Mouse (Mus musculus): ENCODE data around the gene Adcy1.
A peak's percentile ranks its signal among the peaks of the same experiment; 100 is the strongest.

The Adcy1 gene

GRCm38 (mm10) chr11:7138370-7138769 lies 75.1 kb downstream of the Adcy1 start:
- DNase-seq, result no peak

- peak; percentile 45 for DNase-seq
These were observed 77.2 kb downstream of the Adcy1 start for GRCm38 (mm10) chr11:7140449-7140848.

- peak; percentile 54 for DNase-seq
These were observed 79.4 kb downstream of the Adcy1 start for GRCm38 (mm10) chr11:7142725-7143124.

- peak; percentile 49 for DNase-seq
These were observed 81.1 kb downstream of the Adcy1 start for GRCm38 (mm10) chr11:7144369-7144768.

GRCm38 (mm10) chr11:7145221-7145620 lies 81.9 kb downstream of the Adcy1 start:
- no peak for DNase-seq

- DNase-seq, result no peak
These were observed 84.2 kb downstream of the Adcy1 start for GRCm38 (mm10) chr11:7147536-7147935.

GRCm38 (mm10) chr11:7147945-7148344 lies 84.7 kb downstream of the Adcy1 start:
- no peak for DNase-seq

GRCm38 (mm10) chr11:7149471-7149870 lies 86.2 kb downstream of the Adcy1 start:
- no peak for DNase-seq

GRCm38 (mm10) chr11:7150511-7150910 lies 87.2 kb downstream of the Adcy1 start:
- no peak for DNase-seq

GRCm38 (mm10) chr11:7152371-7152770 lies 89.1 kb downstream of the Adcy1 start:
- no peak for DNase-seq

GRCm38 (mm10) chr11:7153081-7153480 lies 89.8 kb downstream of the Adcy1 start:
- DNase-seq, result no peak

GRCm38 (mm10) chr11:7156427-7156826 lies 93.1 kb downstream of the Adcy1 start:
- DNase-seq, result no peak

GRCm38 (mm10) chr11:7158196-7158595 lies 94.9 kb downstream of the Adcy1 start:
- no peak for DNase-seq

GRCm38 (mm10) chr11:7160146-7160545 lies 96.9 kb downstream of the Adcy1 start:
- DNase-seq, result no peak

GRCm38 (mm10) chr11:7160637-7161101 lies 97.4 kb downstream of the Adcy1 start:
- DNase-seq, result no peak

- DNase-seq, result peak; percentile 32
These were observed 98.3 kb downstream of the Adcy1 start for GRCm38 (mm10) chr11:7161502-7162174.

- DNase-seq, result no peak
These were observed 101.1 kb downstream of the Adcy1 start for GRCm38 (mm10) chr11:7164416-7164815.

- no peak for DNase-seq
These were observed 106.4 kb downstream of the Adcy1 start for GRCm38 (mm10) chr11:7169645-7170044.

GRCm38 (mm10) chr11:7173664-7174063 lies 110.4 kb downstream of the Adcy1 start:
- DNase-seq, result peak; percentile 47

- no peak for DNase-seq
These were observed 115.4 kb downstream of the Adcy1 start for GRCm38 (mm10) chr11:7178724-7179123.

GRCm38 (mm10) chr11:7179276-7179675 lies 116.0 kb downstream of the Adcy1 start:
- no peak for DNase-seq

- DNase-seq, result no peak
These were observed 119.2 kb downstream of the Adcy1 start for GRCm38 (mm10) chr11:7182409-7183042.

GRCm38 (mm10) chr11:7184420-7184819 lies 121.1 kb downstream of the Adcy1 start:
- DNase-seq, result no peak

- DNase-seq, result no peak
These were observed 124.2 kb downstream of the Adcy1 start for GRCm38 (mm10) chr11:7187472-7187871.

GRCm38 (mm10) chr11:7188469-7188868 lies 125.2 kb downstream of the Adcy1 start, which contains the start of gene Gm11985:
Gene Gm11985 (minus strand): TSS chr11:7188569.
- DNase-seq, result no peak
